In genomic region chr5:106461913-106462312, GRCm38 (mm10) we compare ENCODE assay signal across 9 mouse cellular contexts. TPM values are rescaled to one million over a fixed set of nuclear protein-coding genes. Genes with fewer than 3 reads are reported as not detected.
DNase-seq lines count a peak whose midpoint lies in the region; ATAC-seq and TF ChIP-seq lines count a peak whose summit lies in the region.
"Had no signal": no experiment of that assay in that cellular context is flagged by ENCODE, and none has a peak within 500 bp of the region (broad histone marks: within the 10 kb centered on the region; RNA-seq: fewer than 3 reads in every experiment).

No protein-coding gene starts in this region.

- no peak overlapping the region for H3K27ac ChIP-seq in neural tube, embryonic 15.5 days (replicated peaks)
- no peak overlapping the region for H3K27ac ChIP-seq in lung, postnatal 0 days (ENCODE audit: low read length)

- intact Hi-C loops in gastrocnemius, postnatal 14 days (cut with DNase I; ENCODE audit: low total_unique reads): loop anchor here (10.0 kb wide), 1 partner anchor 183 kb away; no protein-coding TSS in a partner anchor

- no peak overlapping the region for H3K4me3 ChIP-seq in neural tube, embryonic 15.5 days (replicated peaks)
- no peak overlapping the region for H3K4me3 ChIP-seq in lung, postnatal 0 days (ENCODE audit: low read depth, low read length)

- H3K4me2 ChIP-seq in neural tube, embryonic 15.5 days: no peak overlapping the region
- H3K4me2 ChIP-seq in lung, postnatal 0 days (replicated peaks; ENCODE audit: low read depth, low read length): no peak overlapping the region

- peaks cover 20% of the 10 kb centered on the region for H3K4me1 ChIP-seq in neural tube, embryonic 15.5 days
- H3K4me1 ChIP-seq in lung, postnatal 0 days (ENCODE audit: insufficient read depth, low read depth, low read length): peaks cover 9% of the 10 kb centered on the region; the same call in 1 of the 2 replicates

- whole genome bisulfite sequencing in neural tube, embryonic 15.5 days: under 1% methylated on average over 4 of the region's 4 CpGs
- WGBS in lung, postnatal 0 days: 0% methylated on average over 4 of the region's 4 CpGs

- H3K9me3 ChIP-seq in neural tube, embryonic 15.5 days (replicated peaks): no peaks in the 10 kb centered on the region
- H3K9me3 ChIP-seq in lung, postnatal 0 days (ENCODE audit: low read length): no peaks in the 10 kb centered on the region

- DNase-seq in gastrocnemius, postnatal 14 days: peak; percentile 12
- DNase-seq in gastrocnemius, adult 8-10 months (ENCODE audit: low spot score in 2 of 2): no peak
- DNase-seq in neural tube, embryonic 10.5 days (ENCODE audit: extremely low spot score, low spot score): peak; percentile 57
- peak; percentile 85 to 89 for DNase-seq in cerebellum, postnatal 14 days
- peak; percentile 22 for DNase-seq in lung, postnatal 0 days (ENCODE audit: low spot score)
- DNase-seq in ovary, postnatal 14 days (ENCODE audit: low spot score): no peak

- no peak for TF ChIP-seq EP300 in lung, postnatal 0 days (IDR thresholded peaks at IDR 0.05)

- peak; percentile 76 for TF ChIP-seq CTCF in lung, postnatal 0 days (IDR thresholded peaks at IDR 0.05)

- no peaks in the 10 kb centered on the region for H3K36me3 ChIP-seq in neural tube, embryonic 15.5 days
- no peaks in the 10 kb centered on the region for H3K36me3 ChIP-seq in lung, postnatal 0 days (ENCODE audit: insufficient read depth, low read length)

- H3K9ac ChIP-seq in neural tube, embryonic 15.5 days (replicated peaks): no peak overlapping the region
- no peak overlapping the region for H3K9ac ChIP-seq in lung, postnatal 0 days (replicated peaks; ENCODE audit: low read depth)

- H3K27me3 ChIP-seq in neural tube, embryonic 15.5 days (replicated peaks): peaks cover 93% of the 10 kb centered on the region
- H3K27me3 ChIP-seq in lung, postnatal 0 days (replicated peaks; ENCODE audit: insufficient read depth, low read length): peaks cover 99% of the 10 kb centered on the region

- no peak for ATAC-seq in neural tube, embryonic 15.5 days (ENCODE audit: low FRiP score)
- no peak for ATAC-seq in lung, postnatal 0 days
- ATAC-seq in erythroblast, adult 5-6 weeks (replicated peaks; ENCODE audit: low FRiP score, poor library complexity, severe bottlenecking): no peak

RNA-seq across cellular contexts. Expression of gene Barhl2, which starts 3.9 kb away (rescaled TPM):
- total RNA-seq in gastrocnemius, postnatal 14 days (2021): not detected
- total RNA-seq in gastrocnemius, adult 8-10 months (2022): not detected
- 1.5 and 1.8 TPM in 2 replicates for polyA plus RNA-seq in neural tube, embryonic 15.5 days (2015; fragmentation: Nextera tagmentation; extraction: Ambion mirVana)
- polyA plus RNA-seq in lung, postnatal 0 days (2015; fragmentation: Nextera tagmentation; extraction: Ambion mirVana): not detected in 2 replicates
- not detected in 2 replicates for total RNA-seq in erythroblast, adult 5-6 weeks (2015; ENCODE audit: low replicate concordance)
- not detected in 2 replicates for total RNA-seq in erythroblast, adult 5-6 weeks (2017; ENCODE audit: low replicate concordance)
- polyA plus RNA-seq: heart, embryonic 14.5 days had no signal

Comparison
In these comparisons a context has a peak if more than half of its experiments do, and no peak if none do; other contexts are left out.
1. DNase-seq: peak in gastrocnemius, postnatal 14 days (single experiment), neural tube, embryonic 10.5 days (single experiment), cerebellum, postnatal 14 days (2 of 2) and lung, postnatal 0 days (single experiment); none in gastrocnemius, adult 8-10 months (0 of 2) and ovary, postnatal 14 days (single experiment).